Mouse (Mus musculus): Measurements from ENCODE around the gene Mknk1.

DNA sequence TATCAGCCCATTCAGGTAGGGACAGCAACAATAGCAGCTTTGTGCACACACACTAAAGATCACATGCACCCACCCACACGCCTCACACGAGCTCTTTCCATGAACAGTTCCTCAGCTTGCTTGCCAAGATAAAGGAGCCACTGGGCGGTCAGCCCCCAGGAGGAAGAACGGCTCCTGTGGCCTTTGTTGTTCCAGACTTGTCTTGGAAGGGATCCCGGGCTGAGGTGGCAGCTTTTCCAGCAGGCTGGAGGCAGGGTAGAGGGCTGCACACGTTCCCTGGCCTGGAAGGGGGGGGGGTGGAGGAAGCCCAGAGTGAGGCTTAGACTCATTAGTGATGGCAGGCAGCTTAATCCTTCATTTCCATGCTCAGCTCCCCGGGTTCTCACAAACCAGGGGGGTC, 69.6 kb downstream of the Mknk1 start:
- TF ChIP-seq HCFC1 (IDR thresholded peaks at IDR 0.05; ENCODE audit: low read depth, low read length), result no peak
- no peak for TF ChIP-seq TCF12 (IDR thresholded peaks at IDR 0.05; ENCODE audit: low read depth, low read length)
- no peak for TF ChIP-seq GABPA (IDR thresholded peaks at IDR 0.05; ENCODE audit: low read depth, low read length)
- TF ChIP-seq ETS1 (IDR thresholded peaks at IDR 0.05; ENCODE audit: low read depth, low read length), result no peak
- no peak for TF ChIP-seq E2F4 (IDR thresholded peaks at IDR 0.05; ENCODE audit: borderline replicate concordance, low read depth, low read length)

All from MEL (cell line).